Mouse (Mus musculus): ENCODE data around the gene Sema5a.

DNA sequence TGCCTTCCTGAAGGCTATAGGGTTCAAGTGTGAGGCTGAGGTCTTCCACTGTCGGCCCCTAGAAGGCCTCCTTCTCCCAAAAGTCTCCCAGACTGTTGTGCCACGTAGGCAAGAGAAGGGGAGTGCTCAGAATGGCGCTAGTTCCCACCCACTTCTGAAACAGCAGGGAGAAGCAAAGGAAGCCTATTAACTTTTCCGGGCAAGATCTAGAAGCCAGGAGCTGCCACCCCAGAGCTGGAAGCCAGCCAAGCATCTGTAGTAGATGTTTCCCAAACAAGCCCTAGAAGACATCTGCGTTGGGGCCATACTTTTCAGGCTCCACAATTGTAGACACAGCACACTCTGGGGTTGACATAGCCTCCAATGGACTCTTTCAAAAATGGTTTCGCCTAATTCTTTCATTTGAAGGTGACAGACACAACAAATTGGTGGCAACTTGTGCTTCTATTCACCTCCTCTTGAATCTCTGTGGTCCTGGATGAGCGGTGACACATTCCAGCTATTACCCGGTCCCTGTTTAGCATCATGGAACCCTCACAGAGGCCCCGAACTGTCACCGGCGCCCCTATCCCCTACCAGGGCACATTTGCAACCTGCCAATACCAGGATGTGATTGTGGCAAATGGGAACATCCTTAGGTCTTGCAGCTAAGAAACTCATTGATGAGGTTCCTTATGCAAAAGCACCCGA, 1.4 kb upstream of the Sema5a start:
- TF ChIP-seq MAX (IDR thresholded peaks at IDR 0.05) (no peak), CTCF (IDR thresholded peaks at IDR 0.05; ENCODE audit: control insufficient read depth, insufficient read depth, insufficient read length) (no peak), FOSL1 (IDR thresholded peaks at IDR 0.05; ENCODE audit: insufficient read depth, low read length, poor library complexity, severe bottlenecking) (no peak), CEBPB (IDR thresholded peaks at IDR 0.05; ENCODE audit: low read depth) (no peak), USF1 (IDR thresholded peaks at IDR 0.05; ENCODE audit: low read depth) (no peak)
